Mouse (Mus musculus): ENCODE data around the gene Gltpd2. TPM values are rescaled to one million over a fixed set of nuclear protein-coding genes. Genes with fewer than 3 reads are reported as not detected.

Gene Gltpd2
- polyA plus RNA-seq, 1 experiment: not detected

GRCm38 (mm10) chr11:70539877-70540587, 21.0 kb downstream of the Gltpd2 start, which contains the start of gene Pld2:
TSS of gene Pld2 (plus strand) at chr11:70540064.
- no peaks in the 10 kb centered on the region for H3K79me3 ChIP-seq (ENCODE audit: low read depth)
- no peaks in the 10 kb centered on the region for H3K36me3 ChIP-seq (ENCODE audit: control insufficient read depth, insufficient read depth)
- peak within 1 kb of the TSS; percentile 41 for H3K4me3 ChIP-seq (ENCODE audit: insufficient read depth, poor library complexity, severe bottlenecking)
- peak within 1 kb of the TSS; percentile 80 for H3ac ChIP-seq (ENCODE audit: control insufficient read depth, insufficient read length, low read depth)
- H3K27me3 ChIP-seq (ENCODE audit: control insufficient read depth, insufficient read depth, insufficient read length): no peaks in the 10 kb centered on the region
- TF ChIP-seq MAX (IDR thresholded peaks at IDR 0.05) (peak; percentile 48), FOSL1 (IDR thresholded peaks at IDR 0.05; ENCODE audit: insufficient read depth, low read length, poor library complexity, severe bottlenecking) (no peak), CEBPB (IDR thresholded peaks at IDR 0.05; ENCODE audit: low read depth) (no peak), MYOG (IDR thresholded peaks at IDR 0.05; ENCODE audit: control insufficient read depth, extremely low read depth, insufficient read length) (no peak), MYOD1 (IDR thresholded peaks at IDR 0.05; ENCODE audit: control insufficient read depth, insufficient read length, low read depth) (peak; percentile 40), CTCF (IDR thresholded peaks at IDR 0.05; ENCODE audit: control insufficient read depth, insufficient read depth, insufficient read length) (peak; percentile 76), USF1 (IDR thresholded peaks at IDR 0.05; ENCODE audit: low read depth) (no peak)
- H3K79me2 ChIP-seq (ENCODE audit: control insufficient read depth, insufficient read depth): no peaks in the 10 kb centered on the region

GRCm38 (mm10) chr11:70540928-70541327, 21.9 kb downstream of the Gltpd2 start:
- Histone ChIP-seq H3K79me3 (ENCODE audit: low read depth) (no peaks in the 10 kb centered on the region), H3K36me3 (ENCODE audit: control insufficient read depth, insufficient read depth) (no peaks in the 10 kb centered on the region), H3K79me2 (ENCODE audit: control insufficient read depth, insufficient read depth) (no peaks in the 10 kb centered on the region), H3ac (ENCODE audit: control insufficient read depth, insufficient read length, low read depth) (no peak overlapping the region), H3K27me3 (ENCODE audit: control insufficient read depth, insufficient read depth, insufficient read length) (no peaks in the 10 kb centered on the region), H3K4me3 (ENCODE audit: insufficient read depth, poor library complexity, severe bottlenecking) (no peak overlapping the region)
- TF ChIP-seq MYOG (IDR thresholded peaks at IDR 0.05; ENCODE audit: control insufficient read depth, extremely low read depth, insufficient read length) (no peak), MAX (IDR thresholded peaks at IDR 0.05) (no peak)

GRCm38 (mm10) chr11:70541415-70541814, 22.4 kb downstream of the Gltpd2 start:
- Histone ChIP-seq H3K79me2 (ENCODE audit: control insufficient read depth, insufficient read depth) (no peaks in the 10 kb centered on the region), H3ac (ENCODE audit: control insufficient read depth, insufficient read length, low read depth) (no peak overlapping the region), H3K27me3 (ENCODE audit: control insufficient read depth, insufficient read depth, insufficient read length) (no peaks in the 10 kb centered on the region), H3K79me3 (ENCODE audit: low read depth) (no peaks in the 10 kb centered on the region), H3K36me3 (ENCODE audit: control insufficient read depth, insufficient read depth) (no peaks in the 10 kb centered on the region), H3K4me3 (ENCODE audit: insufficient read depth, poor library complexity, severe bottlenecking) (no peak overlapping the region)
- TF ChIP-seq MYOG (IDR thresholded peaks at IDR 0.05; ENCODE audit: control insufficient read depth, extremely low read depth, insufficient read length): no peak
- TF ChIP-seq MAX (IDR thresholded peaks at IDR 0.05): no peak
- TF ChIP-seq CEBPB (IDR thresholded peaks at IDR 0.05; ENCODE audit: low read depth): no peak
- TF ChIP-seq FOSL1 (IDR thresholded peaks at IDR 0.05; ENCODE audit: insufficient read depth, low read length, poor library complexity, severe bottlenecking): no peak
- no peak for TF ChIP-seq USF1 (IDR thresholded peaks at IDR 0.05; ENCODE audit: low read depth)
- no peak for TF ChIP-seq CTCF (IDR thresholded peaks at IDR 0.05; ENCODE audit: control insufficient read depth, insufficient read depth, insufficient read length)
- no peak for TF ChIP-seq MYOD1 (IDR thresholded peaks at IDR 0.05; ENCODE audit: control insufficient read depth, insufficient read length, low read depth)

- TF ChIP-seq CTCF (IDR thresholded peaks at IDR 0.05; ENCODE audit: control insufficient read depth, insufficient read depth, insufficient read length): no peak
- TF ChIP-seq FOSL1 (IDR thresholded peaks at IDR 0.05; ENCODE audit: insufficient read depth, low read length, poor library complexity, severe bottlenecking): no peak
- no peak for TF ChIP-seq USF1 (IDR thresholded peaks at IDR 0.05; ENCODE audit: low read depth)
- no peak for TF ChIP-seq MAX (IDR thresholded peaks at IDR 0.05)
- no peak for TF ChIP-seq CEBPB (IDR thresholded peaks at IDR 0.05; ENCODE audit: low read depth)
- no peak for TF ChIP-seq MYOG (IDR thresholded peaks at IDR 0.05; ENCODE audit: control insufficient read depth, extremely low read depth, insufficient read length)
- no peaks in the 10 kb centered on the region for H3K79me3 ChIP-seq (ENCODE audit: low read depth)
- H3K27me3 ChIP-seq (ENCODE audit: control insufficient read depth, insufficient read depth, insufficient read length): no peaks in the 10 kb centered on the region
- H3K79me2 ChIP-seq (ENCODE audit: control insufficient read depth, insufficient read depth): no peaks in the 10 kb centered on the region
- H3ac ChIP-seq (ENCODE audit: control insufficient read depth, insufficient read length, low read depth): no peak overlapping the region
- H3K36me3 ChIP-seq (ENCODE audit: control insufficient read depth, insufficient read depth): no peaks in the 10 kb centered on the region
- H3K4me3 ChIP-seq (ENCODE audit: insufficient read depth, poor library complexity, severe bottlenecking): no peak overlapping the region
Measured at GRCm38 (mm10) chr11:70544496-70544895, 25.5 kb downstream of the Gltpd2 start.

GRCm38 (mm10) chr11:70551526-70551925, 32.5 kb downstream of the Gltpd2 start:
- Histone ChIP-seq H3K4me3 (ENCODE audit: insufficient read depth, poor library complexity, severe bottlenecking) (no peak overlapping the region), H3K79me3 (ENCODE audit: low read depth) (no peaks in the 10 kb centered on the region), H3K27me3 (ENCODE audit: control insufficient read depth, insufficient read depth, insufficient read length) (no peaks in the 10 kb centered on the region), H3K79me2 (ENCODE audit: control insufficient read depth, insufficient read depth) (no peaks in the 10 kb centered on the region), H3K36me3 (ENCODE audit: control insufficient read depth, insufficient read depth) (no peaks in the 10 kb centered on the region), H3ac (ENCODE audit: control insufficient read depth, insufficient read length, low read depth) (no peak overlapping the region)
- no peak for TF ChIP-seq CEBPB (IDR thresholded peaks at IDR 0.05; ENCODE audit: low read depth)
- no peak for TF ChIP-seq USF1 (IDR thresholded peaks at IDR 0.05; ENCODE audit: low read depth)
- no peak for TF ChIP-seq CTCF (IDR thresholded peaks at IDR 0.05; ENCODE audit: control insufficient read depth, insufficient read depth, insufficient read length)
- no peak for TF ChIP-seq MAX (IDR thresholded peaks at IDR 0.05)
- no peak for TF ChIP-seq MYOD1 (IDR thresholded peaks at IDR 0.05; ENCODE audit: control insufficient read depth, insufficient read length, low read depth)
- no peak for TF ChIP-seq MYOG (IDR thresholded peaks at IDR 0.05; ENCODE audit: control insufficient read depth, extremely low read depth, insufficient read length)
- no peak for TF ChIP-seq FOSL1 (IDR thresholded peaks at IDR 0.05; ENCODE audit: insufficient read depth, low read length, poor library complexity, severe bottlenecking)

- H3K4me3 ChIP-seq (ENCODE audit: insufficient read depth, poor library complexity, severe bottlenecking): no peak overlapping the region
Measured at GRCm38 (mm10) chr11:70553940-70554339, 34.9 kb downstream of the Gltpd2 start.

More at GRCm38 (mm10) chr11:70553940-70554339, 34.9 kb downstream of the Gltpd2 start:
- Histone ChIP-seq H3K27me3 (ENCODE audit: control insufficient read depth, insufficient read depth, insufficient read length) (no peaks in the 10 kb centered on the region), H3K36me3 (ENCODE audit: control insufficient read depth, insufficient read depth) (peaks cover 6% of the 10 kb centered on the region), H3ac (ENCODE audit: control insufficient read depth, insufficient read length, low read depth) (no peak overlapping the region), H3K79me2 (ENCODE audit: control insufficient read depth, insufficient read depth) (no peaks in the 10 kb centered on the region), H3K79me3 (ENCODE audit: low read depth) (no peaks in the 10 kb centered on the region)
- TF ChIP-seq MYOD1 (IDR thresholded peaks at IDR 0.05; ENCODE audit: control insufficient read depth, insufficient read length, low read depth) (no peak), FOSL1 (IDR thresholded peaks at IDR 0.05; ENCODE audit: insufficient read depth, low read length, poor library complexity, severe bottlenecking) (no peak), CEBPB (IDR thresholded peaks at IDR 0.05; ENCODE audit: low read depth) (no peak), MAX (IDR thresholded peaks at IDR 0.05) (no peak), MYOG (IDR thresholded peaks at IDR 0.05; ENCODE audit: control insufficient read depth, extremely low read depth, insufficient read length) (no peak), CTCF (IDR thresholded peaks at IDR 0.05; ENCODE audit: control insufficient read depth, insufficient read depth, insufficient read length) (no peak), USF1 (IDR thresholded peaks at IDR 0.05; ENCODE audit: low read depth) (no peak)
